Mouse (Mus musculus): ENCODE measurements around the gene Klhdc7b. TPM values are rescaled to one million over a fixed set of nuclear protein-coding genes. Genes with fewer than 3 reads are reported as not detected.

Klhdc7b gene
- total and polyA plus RNA-seq, 3 experiments = not detected

DNA sequence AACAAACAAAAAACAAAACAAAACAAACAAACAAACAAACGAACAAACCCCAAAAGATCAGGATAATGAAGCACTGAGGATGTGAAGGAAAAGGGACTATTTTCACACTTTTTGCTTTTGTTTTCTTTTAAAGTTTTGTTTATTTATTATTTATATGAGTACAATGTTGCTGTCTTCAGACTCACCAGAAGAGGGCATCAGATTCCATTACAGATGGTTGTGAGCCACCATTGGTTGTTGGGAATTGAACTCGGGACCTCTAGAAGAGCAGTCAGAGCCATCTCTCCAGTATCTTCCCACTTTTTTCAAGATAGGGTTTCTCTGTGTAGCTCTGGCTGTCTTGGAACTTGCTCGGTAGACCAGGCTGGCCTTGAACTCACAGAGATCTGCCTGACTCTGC lies 41.4 kb upstream of the Klhdc7b start:
- no peak for DNase-seq (ENCODE audit: extremely low read depth)
- in situ Hi-C loops (cut with MboI; ENCODE audit: low pct_ligation_motif_present, low pct_unique_long_range_greater_than_20kb, low sequenced_read_pairs) (no loop called here), dilution Hi-C loops (cut with MboI; ENCODE audit: extremely low pct_ligation_motif_present, extremely low pct_unique_long_range_greater_than_20kb, low sequenced_read_pairs) (no loop called here)
- Histone ChIP-seq H3K9me3 (replicated peaks; ENCODE audit: low read length) (no peaks in the 10 kb centered on the region), H3K4me2 (ENCODE audit: insufficient read depth, low read depth, poor library complexity, severe bottlenecking) (no peak overlapping the region), H3K4me3 (replicated peaks in 1 of 3; ENCODE audit: low read depth in 2 of 3, low read length in 2 of 3, poor library complexity in 1 of 3) (no peak overlapping the region), H3K27ac (ENCODE audit: insufficient read depth, low read depth) (no peak overlapping the region), H3K27me3 (replicated peaks) (no peaks in the 10 kb centered on the region), H3K79me2 (replicated peaks; ENCODE audit: control insufficient read depth, extremely low read depth, insufficient read depth, poor library complexity, severe bottlenecking) (no peaks in the 10 kb centered on the region), H3K4me1 (ENCODE audit: control insufficient read depth in 1 of 2, insufficient read depth in 2 of 2) (peaks cover 4 to 11% of the 10 kb centered on the region in 2 experiments), H3K9ac (ENCODE audit: insufficient read depth, low read depth) (no peak overlapping the region), H3K36me3 (replicated peaks in 1 of 2; ENCODE audit: control insufficient read depth in 1 of 2, insufficient read depth in 1 of 2, low read length in 1 of 2) (peaks cover 0 to 8% of the 10 kb centered on the region in 2 experiments)
- TF ChIP-seq RAD21 (IDR thresholded peaks at IDR 0.05; ENCODE audit: low read depth, low read length) = peak; percentile 12
- TF ChIP-seq UBTF (IDR thresholded peaks at IDR 0.05; ENCODE audit: low read depth, low read length) = no peak
- peak in 1 of 2 experiments; percentile 37; a peak in 2 of 4 replicates for TF ChIP-seq CTCF (conservative IDR thresholded peaks at IDR 0.05 in 1 of 2, IDR thresholded peaks at IDR 0.05 in 1 of 2; ENCODE audit: low read depth in 2 of 2, low read length in 2 of 2)

DNA sequence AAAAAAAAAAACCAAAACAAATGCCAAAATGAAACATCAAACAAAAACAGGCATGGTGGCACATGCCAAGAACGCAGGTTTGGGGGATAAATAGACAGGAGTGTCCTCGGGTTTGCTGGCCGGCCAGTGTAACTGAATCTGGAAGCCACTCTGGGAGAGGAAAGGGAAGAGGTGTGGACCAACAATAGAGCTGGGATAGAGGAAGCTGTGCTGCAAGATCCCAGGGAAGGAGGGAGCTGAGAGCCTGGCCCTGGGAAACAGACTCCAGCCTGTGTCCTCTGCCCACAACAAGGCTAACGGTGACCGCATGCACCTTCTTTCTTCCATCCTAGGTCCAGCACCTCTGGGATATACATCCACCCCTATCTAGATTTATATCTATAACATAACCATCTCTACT lies 34.3 kb upstream of the Klhdc7b start:
- no peaks in the 10 kb centered on the region for H3K27me3 ChIP-seq (replicated peaks)
- DNase-seq (ENCODE audit: extremely low read depth) = no peak
- no peak for TF ChIP-seq ELF1 (IDR thresholded peaks at IDR 0.05; ENCODE audit: low read depth, low read length)
- no peak for TF ChIP-seq KAT2A (IDR thresholded peaks at IDR 0.05; ENCODE audit: insufficient replicate concordance, low read length)
- TF ChIP-seq POLR2A (IDR thresholded peaks at IDR 0.05; ENCODE audit: low read depth, low read length) = no peak
- TF ChIP-seq GABPA (IDR thresholded peaks at IDR 0.05; ENCODE audit: insufficient replicate concordance, low read depth, low read length) = no peak
- no peak for TF ChIP-seq ZKSCAN1 (IDR thresholded peaks at IDR 0.05; ENCODE audit: borderline replicate concordance, low read depth, low read length)
- no peak for TF ChIP-seq USF1 (IDR thresholded peaks at IDR 0.05; ENCODE audit: low read depth, low read length)
- TF ChIP-seq CHD1 (IDR thresholded peaks at IDR 0.05; ENCODE audit: low read depth, low read length) = no peak
- no peak for TF ChIP-seq POLR2AphosphoS2 (IDR thresholded peaks at IDR 0.05; ENCODE audit: low read depth, low read length)
- no peak for TF ChIP-seq MXI1 (IDR thresholded peaks at IDR 0.05; ENCODE audit: low read depth, low read length)
- TF ChIP-seq USF2 (conservative IDR thresholded peaks at IDR 0.05; ENCODE audit: low read depth, low read length) = no peak
- no peak for TF ChIP-seq RCOR1 (conservative IDR thresholded peaks at IDR 0.05; ENCODE audit: low read depth, low read length)
- TF ChIP-seq E2F4 (IDR thresholded peaks at IDR 0.05; ENCODE audit: insufficient replicate concordance, low read depth, low read length) = no peak
- TF ChIP-seq MAX (IDR thresholded peaks at IDR 0.05; ENCODE audit: low read length) = no peak
- TF ChIP-seq CTCF (conservative IDR thresholded peaks at IDR 0.05 in 1 of 2, IDR thresholded peaks at IDR 0.05 in 1 of 2; ENCODE audit: low read depth in 2 of 2, low read length in 2 of 2) = no peak
- H3K4me2 ChIP-seq (ENCODE audit: insufficient read depth, low read depth, poor library complexity, severe bottlenecking) = no peak overlapping the region
- in situ Hi-C loops (cut with MboI; ENCODE audit: low pct_ligation_motif_present, low pct_unique_long_range_greater_than_20kb, low sequenced_read_pairs) = loop anchor here (25.0 kb wide), 1 partner anchor 238 kb away; the partner anchor contains the start of gene Tubgcp6
- H3K4me3 ChIP-seq (replicated peaks in 1 of 3; ENCODE audit: low read depth in 2 of 3, low read length in 2 of 3, poor library complexity in 1 of 3) = no peak overlapping the region
- no peak overlapping the region for H3K27ac ChIP-seq (ENCODE audit: insufficient read depth, low read depth)
- H3K9ac ChIP-seq (ENCODE audit: insufficient read depth, low read depth) = no peak overlapping the region
- dilution Hi-C loops (cut with MboI; ENCODE audit: extremely low pct_ligation_motif_present, extremely low pct_unique_long_range_greater_than_20kb, low sequenced_read_pairs) = no loop called here
- H3K36me3 ChIP-seq (replicated peaks in 1 of 2; ENCODE audit: control insufficient read depth in 1 of 2, insufficient read depth in 1 of 2, low read length in 1 of 2) = peaks cover 32 to 56% of the 10 kb centered on the region in 2 experiments
- H3K9me3 ChIP-seq (replicated peaks; ENCODE audit: low read length) = no peaks in the 10 kb centered on the region
- H3K79me2 ChIP-seq (replicated peaks; ENCODE audit: control insufficient read depth, extremely low read depth, insufficient read depth, poor library complexity, severe bottlenecking) = peaks cover 8% of the 10 kb centered on the region
- H3K4me1 ChIP-seq (ENCODE audit: control insufficient read depth in 1 of 2, insufficient read depth in 2 of 2) = peaks cover 10 to 12% of the 10 kb centered on the region in 2 experiments
